Mouse (Mus musculus) midbrain, embryonic 13.5 days (tissue): ENCODE data around the gene Man2b2. TPM values are rescaled to one million over a fixed set of nuclear protein-coding genes. Genes with fewer than 3 reads are reported as not detected.

ENCODE experiments used
- ATAC-seq: fragments of 200-750 bp; cut with Nextera tagmentation; 2 replicates; pipeline ENCODE4 v1.8.0; 2017; ENCODE audit warnings: mild to moderate bottlenecking, moderate TSS enrichment, moderate library complexity
- H3K27ac ChIP-seq: fragments of 300-500 bp; sonication (generic); 2 replicates; pipeline ENCODE4 v1.5.1; 2015; ENCODE audit warnings: inconsistent platforms, mild to moderate bottlenecking, moderate library complexity
- H3K27me3 ChIP-seq: fragments of 300-500 bp; sonication (generic); 2 replicates; pipeline ENCODE4 v1.6.1; 2015; ENCODE audit warnings: mild to moderate bottlenecking, inconsistent platforms
- H3K36me3 ChIP-seq: fragments of 300-500 bp; sonication (generic); 2 replicates; pipeline ENCODE4 v1.6.1; 2015; ENCODE audit warnings: mild to moderate bottlenecking, inconsistent platforms
- H3K4me1 ChIP-seq: fragments of 300-500 bp; sonication (generic); replicated peaks from 2 replicates; pipeline ENCODE4 v1.6.1; 2015; ENCODE audit warnings: inconsistent platforms
- H3K4me2 ChIP-seq: fragments of 300-500 bp; sonication (generic); replicated peaks from 2 replicates; pipeline ENCODE4 v1.6.1; 2015; ENCODE audit warnings: moderate library complexity, mild to moderate bottlenecking, inconsistent platforms
- H3K4me3 ChIP-seq: fragments of 300-500 bp; sonication (generic); replicated peaks from 2 replicates; pipeline ENCODE4 v1.5.1; 2015; ENCODE audit warnings: mild to moderate bottlenecking, inconsistent platforms
- H3K9ac ChIP-seq: fragments of 300-500 bp; sonication (generic); replicated peaks from 2 replicates; pipeline ENCODE4 v1.6.1; 2015; ENCODE audit warnings: mild to moderate bottlenecking, inconsistent platforms
- H3K9me3 ChIP-seq: fragments of 300-500 bp; sonication (generic); 2 replicates; pipeline ENCODE4 v1.6.1; 2016; ENCODE audit warnings: mild to moderate bottlenecking, inconsistent platforms
- WGBS: fragments of 180-500 bp; shearing (Covaris S2); methylation state at CpG from one replicate; pipeline ENCODE4 v1.1.7; 2015; 5-methylcytosine and 5-hydroxymethylcytosine counted together
- polyA plus RNA-seq: library from polyadenylated mRNA; unstranded; fragments of >200 nt; fragmentation: Nextera tagmentation; extraction: Ambion mirVana; gene quantifications from 2 replicates; pipeline ENCODE4 v1.2.1, GENCODE M21; 2015

Gene Man2b2
- polyA plus RNA-seq, 1 experiment from 2014 or later, result 10.2 TPM

- Histone ChIP-seq H3K27me3 (no peaks in the 10 kb centered on the region), H3K4me3 (no peak overlapping the region), H3K4me1 (peaks cover 10% of the 10 kb centered on the region), H3K9ac (no peak overlapping the region), H3K36me3 (0 out of 2 replicates have a peak, but pooled peaks cover 10% of the 10 kb centered on the region), H3K9me3 (no peaks in the 10 kb centered on the region), H3K4me2 (peak overlapping the region; percentile 69; the same call in 1 of the 2 replicates), H3K27ac (no peak overlapping the region)
- 58% methylated on average over 7 of the region's 7 CpGs for WGBS
- ATAC-seq, result 0 out of 2 replicates have a peak, but pooled peaks have one; percentile 14
Measured at GRCm38 (mm10) chr5:36831272-36831671, 819 bp upstream of the Man2b2 start.

GRCm38 (mm10) chr5:36829098-36829497, 1.4 kb downstream of the Man2b2 start:
- H3K27me3 ChIP-seq, result no peaks in the 10 kb centered on the region
- H3K36me3 ChIP-seq, result peaks cover 19% of the 10 kb centered on the region
- no peak overlapping the region for H3K4me3 ChIP-seq
- 82% methylated on average over 4 of the region's 4 CpGs for WGBS
- H3K9ac ChIP-seq, result no peak overlapping the region
- no peaks in the 10 kb centered on the region for H3K9me3 ChIP-seq
- H3K27ac ChIP-seq, result no peak overlapping the region
- ATAC-seq, result no peak
- H3K4me1 ChIP-seq, result peaks cover 10% of the 10 kb centered on the region
- H3K4me2 ChIP-seq, result no peak overlapping the region

- WGBS, result 92% methylated on average over 4 of the region's 4 CpGs
- Histone ChIP-seq H3K36me3 (peaks cover 45% of the 10 kb centered on the region), H3K27me3 (no peaks in the 10 kb centered on the region), H3K4me3 (no peak overlapping the region), H3K4me1 (no peaks in the 10 kb centered on the region), H3K4me2 (no peak overlapping the region), H3K27ac (no peak overlapping the region), H3K9me3 (no peaks in the 10 kb centered on the region), H3K9ac (no peak overlapping the region)
- no peak for ATAC-seq
Measured at GRCm38 (mm10) chr5:36822907-36823306, 7.5 kb downstream of the Man2b2 start.

- no peak overlapping the region for H3K9ac ChIP-seq
- no peak overlapping the region for H3K4me2 ChIP-seq
- H3K4me3 ChIP-seq, result no peak overlapping the region
- H3K27ac ChIP-seq, result no peak overlapping the region
- WGBS, result 42% methylated on average over 6 of the region's 6 CpGs
- no peaks in the 10 kb centered on the region for H3K4me1 ChIP-seq
- ATAC-seq, result no peak
- no peaks in the 10 kb centered on the region for H3K9me3 ChIP-seq
- peaks cover 27% of the 10 kb centered on the region for H3K36me3 ChIP-seq
- H3K27me3 ChIP-seq, result no peaks in the 10 kb centered on the region
Measured at GRCm38 (mm10) chr5:36820142-36820541, 10.3 kb downstream of the Man2b2 start.

- Histone ChIP-seq H3K36me3 (peaks cover 29% of the 10 kb centered on the region), H3K9me3 (no peaks in the 10 kb centered on the region), H3K27ac (no peak overlapping the region), H3K4me3 (no peak overlapping the region), H3K4me1 (no peaks in the 10 kb centered on the region), H3K27me3 (no peaks in the 10 kb centered on the region), H3K9ac (no peak overlapping the region), H3K4me2 (no peak overlapping the region)
- 92% methylated on average over 5 of the region's 5 CpGs for WGBS
- no peak for ATAC-seq
Measured at GRCm38 (mm10) chr5:36819742-36820141, 10.7 kb downstream of the Man2b2 start.

GRCm38 (mm10) chr5:36817738-36818137, 12.7 kb downstream of the Man2b2 start:
- 63% methylated on average over 3 of the region's 3 CpGs for WGBS
- Histone ChIP-seq H3K4me3 (no peak overlapping the region), H3K4me2 (no peak overlapping the region), H3K4me1 (no peaks in the 10 kb centered on the region), H3K9ac (no peak overlapping the region), H3K9me3 (no peaks in the 10 kb centered on the region), H3K27ac (no peak overlapping the region), H3K27me3 (no peaks in the 10 kb centered on the region), H3K36me3 (peaks cover 21% of the 10 kb centered on the region)
- ATAC-seq, result no peak

GRCm38 (mm10) chr5:36814554-36814953, 15.9 kb downstream of the Man2b2 start:
- 83% methylated on average over 6 of the region's 6 CpGs for WGBS
- no peak overlapping the region for H3K4me3 ChIP-seq
- no peaks in the 10 kb centered on the region for H3K4me1 ChIP-seq
- H3K9ac ChIP-seq, result no peak overlapping the region
- peaks cover 10% of the 10 kb centered on the region; the same call in 1 of the 2 replicates for H3K36me3 ChIP-seq
- no peaks in the 10 kb centered on the region for H3K27me3 ChIP-seq
- H3K9me3 ChIP-seq, result no peaks in the 10 kb centered on the region
- no peak overlapping the region for H3K27ac ChIP-seq
- H3K4me2 ChIP-seq, result no peak overlapping the region
- ATAC-seq, result no peak

- H3K27me3 ChIP-seq, result no peaks in the 10 kb centered on the region
- WGBS, result 27% methylated on average over 3 of the region's 3 CpGs
- no peaks in the 10 kb centered on the region for H3K4me1 ChIP-seq
- ATAC-seq, result peak; percentile 77
- H3K27ac ChIP-seq, result no peak overlapping the region
- no peaks in the 10 kb centered on the region for H3K9me3 ChIP-seq
- H3K36me3 ChIP-seq, result peaks cover 10% of the 10 kb centered on the region; the same call in 1 of the 2 replicates
- no peak overlapping the region for H3K9ac ChIP-seq
- no peak overlapping the region for H3K4me3 ChIP-seq
- no peak overlapping the region for H3K4me2 ChIP-seq
Measured at GRCm38 (mm10) chr5:36811413-36811812, 19.0 kb downstream of the Man2b2 start.

GRCm38 (mm10) chr5:36810634-36811033, 19.8 kb downstream of the Man2b2 start:
- Histone ChIP-seq H3K36me3 (peaks cover 10% of the 10 kb centered on the region; the same call in 1 of the 2 replicates), H3K27me3 (no peaks in the 10 kb centered on the region), H3K4me1 (no peaks in the 10 kb centered on the region), H3K9me3 (no peaks in the 10 kb centered on the region), H3K4me3 (no peak overlapping the region), H3K4me2 (no peak overlapping the region), H3K9ac (no peak overlapping the region), H3K27ac (no peak overlapping the region)
- WGBS, result 78% methylated on average over 3 of the region's 3 CpGs
- peak; percentile 24; the same call in 1 of the 2 replicates for ATAC-seq

- H3K27me3 ChIP-seq, result no peaks in the 10 kb centered on the region
- H3K4me3 ChIP-seq, result no peak overlapping the region
- H3K27ac ChIP-seq, result no peak overlapping the region
- no peaks in the 10 kb centered on the region for H3K9me3 ChIP-seq
- no peaks in the 10 kb centered on the region for H3K4me1 ChIP-seq
- H3K36me3 ChIP-seq, result peaks cover 7% of the 10 kb centered on the region; the same call in 1 of the 2 replicates
- H3K9ac ChIP-seq, result no peak overlapping the region
- ATAC-seq, result no peak
- WGBS, result 84% methylated on average over 7 of the region's 7 CpGs
- no peak overlapping the region for H3K4me2 ChIP-seq
Measured at GRCm38 (mm10) chr5:36809123-36809522, 21.3 kb downstream of the Man2b2 start.

- ATAC-seq, result no peak
- no peaks in the 10 kb centered on the region for H3K9me3 ChIP-seq
- 29% methylated on average over 5 of the region's 5 CpGs for WGBS
Measured at GRCm38 (mm10) chr5:36807106-36807505, 23.3 kb downstream of the Man2b2 start.

GRCm38 (mm10) chr5:36797291-36797690, 33.2 kb downstream of the Man2b2 start:
- H3K9ac ChIP-seq, result no peak overlapping the region
- 55% methylated on average over 8 of the region's 8 CpGs for WGBS
- ATAC-seq, result peak; percentile 15; the same call in 1 of the 2 replicates

More at GRCm38 (mm10) chr5:36807106-36807505, 23.3 kb downstream of the Man2b2 start:
- Histone ChIP-seq H3K4me2 (no peak overlapping the region), H3K36me3 (no peaks in the 10 kb centered on the region), H3K27me3 (no peaks in the 10 kb centered on the region), H3K27ac (no peak overlapping the region), H3K4me1 (no peaks in the 10 kb centered on the region), H3K4me3 (no peak overlapping the region), H3K9ac (no peak overlapping the region)

More at GRCm38 (mm10) chr5:36797291-36797690, 33.2 kb downstream of the Man2b2 start:
- Histone ChIP-seq H3K9me3 (no peaks in the 10 kb centered on the region), H3K4me1 (peaks cover 15% of the 10 kb centered on the region), H3K36me3 (peaks cover 17% of the 10 kb centered on the region), H3K27ac (no peak overlapping the region), H3K4me3 (peak overlapping the region; percentile 73), H3K27me3 (no peaks in the 10 kb centered on the region), H3K4me2 (peak overlapping the region; percentile 60)
